Comparison of ENCODE assay signal across 16 mouse cellular contexts in genomic region chr13:43959121-43959572, GRCm38 (mm10).
DNase-seq lines count a peak whose midpoint lies in the region; ATAC-seq and TF ChIP-seq lines count a peak whose summit lies in the region.
"Had no signal": no experiment of that assay in that cellular context is flagged by ENCODE, and none has a peak within 500 bp of the region (broad histone marks: within the 10 kb centered on the region; RNA-seq: fewer than 3 reads in every experiment).

No protein-coding gene starts in this region.

- no peak for ATAC-seq in neural tube, embryonic 13.5 days (ENCODE audit: low read depth)
- no peak for ATAC-seq in limb, embryonic 12.5 days (ENCODE audit: insufficient number of reproducible peaks, insufficient read depth, low FRiP score, low TSS enrichment, low read depth)
- no peak for ATAC-seq in frontal cortex, adult (ENCODE audit: low TSS enrichment)
- ATAC-seq: forebrain, embryonic 13.5 days; intestine, embryonic 16.5 days; midbrain, embryonic 13.5 days had no signal

- no peak for TF ChIP-seq POLR2A in spleen, adult 2 months (IDR thresholded peaks at IDR 0.05; ENCODE audit: low read depth, low read length)

- peaks cover 19% of the 10 kb centered on the region for H3K4me1 ChIP-seq in neural tube, embryonic 13.5 days (replicated peaks)
- peaks cover 32% of the 10 kb centered on the region for H3K4me1 ChIP-seq in limb, embryonic 12.5 days (replicated peaks)
- peaks cover 25% of the 10 kb centered on the region; the same call in 1 of the 2 replicates for H3K4me1 ChIP-seq in spleen, adult 2 months (ENCODE audit: control insufficient read depth, insufficient read depth, insufficient read length)
- H3K4me1 ChIP-seq: hindbrain, embryonic 12.5 days had no signal

- TF ChIP-seq CTCF in spleen, adult 2 months (IDR thresholded peaks at IDR 0.05; ENCODE audit: extremely low read depth, insufficient read depth, insufficient read length, insufficient replicate concordance): no peak

- H3K36me3 ChIP-seq in neural tube, embryonic 13.5 days: no peaks in the 10 kb centered on the region
- H3K36me3 ChIP-seq in limb, embryonic 12.5 days: no peaks in the 10 kb centered on the region
- no peaks in the 10 kb centered on the region for H3K36me3 ChIP-seq in spleen, adult 2 months (ENCODE audit: control insufficient read depth, insufficient read depth, low read length)
- H3K36me3 ChIP-seq: embryonic facial prominence, embryonic 15.5 days; hindbrain, embryonic 12.5 days; midbrain, embryonic 13.5 days had no signal

- 57% methylated on average over 9 of the region's 9 CpGs for WGBS in neural tube, embryonic 13.5 days
- 48% methylated on average over 9 of the region's 9 CpGs for WGBS in limb, embryonic 12.5 days
- WGBS in spleen, adult 2 months: 8% methylated on average over 9 of the region's 9 CpGs

- H3K9ac ChIP-seq in neural tube, embryonic 13.5 days: no peak overlapping the region
- no peak overlapping the region for H3K9ac ChIP-seq in limb, embryonic 12.5 days (replicated peaks)
- H3K9ac ChIP-seq: embryonic facial prominence, embryonic 15.5 days; forebrain, embryonic 13.5 days; hindbrain, embryonic 12.5 days; midbrain, embryonic 13.5 days had no signal

- no peaks in the 10 kb centered on the region; the same call in 1 of the 2 replicates for H3K27me3 ChIP-seq in neural tube, embryonic 13.5 days
- 0 out of 2 replicates have a peak, but pooled peaks cover 6% of the 10 kb centered on the region for H3K27me3 ChIP-seq in limb, embryonic 12.5 days
- no peaks in the 10 kb centered on the region for H3K27me3 ChIP-seq in spleen, adult 2 months (ENCODE audit: control insufficient read depth, insufficient read depth, low read length)
- H3K27me3 ChIP-seq: embryonic facial prominence, embryonic 15.5 days; hindbrain, embryonic 12.5 days had no signal

- DNase-seq in neural tube, embryonic 10.5 days (ENCODE audit: extremely low spot score, low spot score): no peak
- DNase-seq in MEL-GATA-1-ER (ENCODE audit: extremely low read depth, low read depth) (peak; percentile 11), MN1 (ENCODE audit: low spot score) (no peak)
- peak; percentile 36 to 64 for DNase-seq in spleen, adult 2 months (ENCODE audit: low read depth in 1 of 2, low spot score in 2 of 2)
- no peak for DNase-seq in left cerebral cortex, adult 11 months (ENCODE audit: low spot score)
- DNase-seq: cerebellum, adult 18-20 months; kidney, postnatal 10 days; retina, postnatal 1 day had no signal

- no peaks in the 10 kb centered on the region for H3K9me3 ChIP-seq in neural tube, embryonic 13.5 days
- no peaks in the 10 kb centered on the region for H3K9me3 ChIP-seq in limb, embryonic 12.5 days
- H3K9me3 ChIP-seq: embryonic facial prominence, embryonic 15.5 days; forebrain, embryonic 13.5 days; hindbrain, embryonic 12.5 days; midbrain, embryonic 13.5 days had no signal

- no peak overlapping the region for H3K27ac ChIP-seq in neural tube, embryonic 13.5 days (replicated peaks)
- H3K27ac ChIP-seq in limb, embryonic 12.5 days: peak overlapping the region; percentile 50; the same call in 1 of the 2 replicates
- H3K27ac ChIP-seq in spleen, adult 2 months (ENCODE audit: insufficient read depth, low read length): peak overlapping the region; percentile 91
- H3K27ac ChIP-seq: embryonic facial prominence, embryonic 15.5 days; forebrain, embryonic 13.5 days; hindbrain, embryonic 12.5 days had no signal

- no peak overlapping the region for H3K4me3 ChIP-seq in neural tube, embryonic 13.5 days
- no peak overlapping the region for H3K4me3 ChIP-seq in limb, embryonic 12.5 days (replicated peaks)
- H3K4me3 ChIP-seq in spleen, adult 2 months (ENCODE audit: extremely low read depth, insufficient read depth, insufficient read length): peak overlapping the region; percentile 33; the same call in 1 of the 2 replicates
- H3K4me3 ChIP-seq: embryonic facial prominence, embryonic 15.5 days; forebrain, embryonic 13.5 days; hindbrain, embryonic 12.5 days; midbrain, embryonic 13.5 days had no signal

- H3K4me2 ChIP-seq in neural tube, embryonic 13.5 days: peak overlapping the region; percentile 21
- peak overlapping the region; percentile 21 for H3K4me2 ChIP-seq in limb, embryonic 12.5 days
- H3K4me2 ChIP-seq: embryonic facial prominence, embryonic 15.5 days; forebrain, embryonic 13.5 days; hindbrain, embryonic 12.5 days; midbrain, embryonic 13.5 days had no signal

Comparison
In these comparisons a context has a peak if more than half of its experiments do, and no peak if none do; other contexts are left out.
1. DNase-seq: peak in MEL-GATA-1-ER (single experiment) and spleen, adult 2 months (2 of 2); none in neural tube, embryonic 10.5 days (single experiment), MN1 (single experiment) and left cerebral cortex, adult 11 months (single experiment).